Mouse (Mus musculus): Measurements from ENCODE around the gene Cabp7. TPM values are rescaled to one million over a fixed set of nuclear protein-coding genes. Genes with fewer than 3 reads are reported as not detected.

Gene Cabp7
- polyA plus RNA-seq, 1 experiment from 2014 or later = 5.1 TPM

DNA sequence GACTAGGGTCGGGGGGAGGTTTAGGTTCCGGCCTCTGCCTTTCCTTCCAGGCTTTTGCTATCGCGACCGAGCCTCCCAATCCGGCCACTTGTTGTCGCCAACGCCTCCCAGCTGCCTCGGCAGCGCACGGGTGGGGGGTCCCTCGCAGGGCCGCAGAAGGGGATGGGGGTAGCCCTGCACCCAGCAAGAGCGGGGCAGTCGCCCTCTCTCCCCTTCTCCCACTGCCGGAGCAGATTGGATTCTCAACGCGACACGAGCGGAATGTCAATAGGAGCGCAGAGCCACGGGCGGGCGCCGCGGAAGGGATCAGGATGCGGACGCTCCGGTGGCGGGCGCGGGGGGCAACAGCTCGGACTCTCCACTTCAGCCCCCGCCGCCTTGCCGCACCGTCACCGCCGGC, 609 bp downstream of the Cabp7 start:
- H3K9me3 ChIP-seq = no peaks in the 10 kb centered on the region
- H3K36me3 ChIP-seq = no peaks in the 10 kb centered on the region
- H3K9ac ChIP-seq = peak overlapping the region; percentile 58
- no peak overlapping the region for H3K27ac ChIP-seq
- 0 out of 2 replicates have a peak, but pooled peaks have one; percentile 26 for ATAC-seq (ENCODE audit: low FRiP score, low read depth)
- H3K4me1 ChIP-seq = peaks cover 46% of the 10 kb centered on the region
- peaks cover 71% of the 10 kb centered on the region for H3K27me3 ChIP-seq (replicated peaks)
- H3K4me3 ChIP-seq = peak overlapping the region; percentile 66
- under 1% methylated on average over 39 of the region's 39 CpGs for WGBS
- peak overlapping the region; percentile 98 for H3K4me2 ChIP-seq (replicated peaks)

GRCm38 (mm10) chr11:4744691-4745090, 1.9 kb downstream of the Cabp7 start:
- peak overlapping the region; percentile 98 for H3K4me2 ChIP-seq (replicated peaks)
- 70% methylated on average over 6 of the region's 6 CpGs for WGBS
- no peak for ATAC-seq (ENCODE audit: low FRiP score, low read depth)
- no peak overlapping the region; the same call in 1 of the 2 replicates for H3K4me3 ChIP-seq
- no peak overlapping the region for H3K27ac ChIP-seq
- no peak overlapping the region for H3K9ac ChIP-seq
- no peaks in the 10 kb centered on the region for H3K36me3 ChIP-seq
- peaks cover 37% of the 10 kb centered on the region for H3K4me1 ChIP-seq
- H3K27me3 ChIP-seq (replicated peaks) = peaks cover 62% of the 10 kb centered on the region
- H3K9me3 ChIP-seq = no peaks in the 10 kb centered on the region

DNA sequence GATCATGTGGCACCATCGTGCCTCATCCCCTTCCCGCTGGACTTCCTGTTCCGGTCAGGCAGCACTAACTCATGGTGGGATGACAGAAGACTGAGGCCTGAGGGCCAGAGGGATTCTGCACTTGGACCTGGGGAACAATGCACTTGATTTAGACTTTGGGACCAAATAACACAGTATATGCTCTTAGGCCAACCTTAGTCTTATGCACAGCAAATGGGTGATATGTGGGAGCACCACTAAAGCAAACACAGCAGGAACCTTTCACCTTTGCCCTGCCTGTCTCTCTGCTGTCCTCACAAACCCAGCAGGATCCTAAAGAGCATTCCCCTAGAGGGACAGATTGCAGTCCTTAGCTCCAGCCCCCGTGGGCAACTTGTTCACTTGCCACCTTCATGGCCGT, 5.8 kb downstream of the Cabp7 start:
- no peak overlapping the region for H3K4me2 ChIP-seq (replicated peaks)
- H3K4me1 ChIP-seq = peaks cover 12% of the 10 kb centered on the region
- H3K27ac ChIP-seq = no peak overlapping the region
- peaks cover 24% of the 10 kb centered on the region for H3K27me3 ChIP-seq (replicated peaks)
- no peaks in the 10 kb centered on the region for H3K9me3 ChIP-seq
- peaks cover 8% of the 10 kb centered on the region; the same call in 1 of the 2 replicates for H3K36me3 ChIP-seq
- no peak for ATAC-seq (ENCODE audit: low FRiP score, low read depth)
- no peak overlapping the region for H3K9ac ChIP-seq
- WGBS = 51% methylated on average over 5 of the region's 5 CpGs
- H3K4me3 ChIP-seq = no peak overlapping the region

DNA sequence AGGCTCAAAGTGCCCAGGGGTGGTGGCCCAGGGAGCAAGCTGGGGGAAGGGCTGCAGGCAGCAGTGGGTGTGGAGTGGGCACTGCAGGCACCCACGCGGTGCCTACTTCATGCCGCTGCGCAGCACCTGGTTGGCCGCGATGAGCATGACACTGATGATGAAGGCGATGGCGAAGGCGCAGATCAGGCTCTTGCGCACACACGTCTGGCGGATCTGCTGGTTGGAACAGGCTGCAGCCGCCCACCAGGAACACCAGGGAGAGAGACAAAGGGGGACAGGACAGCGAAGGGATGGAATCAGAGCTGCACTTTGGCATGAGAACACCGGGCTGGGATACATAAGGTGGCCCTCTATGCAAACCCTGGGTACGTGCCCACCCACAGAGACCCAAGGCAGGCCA, 7.9 kb downstream of the Cabp7 start:
- Histone ChIP-seq H3K4me1 (peaks cover 7% of the 10 kb centered on the region), H3K9me3 (no peaks in the 10 kb centered on the region), H3K9ac (no peak overlapping the region), H3K4me3 (no peak overlapping the region), H3K36me3 (peaks cover 8% of the 10 kb centered on the region; the same call in 1 of the 2 replicates), H3K4me2 (replicated peaks) (no peak overlapping the region), H3K27ac (no peak overlapping the region), H3K27me3 (replicated peaks) (peaks cover 4% of the 10 kb centered on the region)
- WGBS = 95% methylated on average over 16 of the region's 16 CpGs
- ATAC-seq (ENCODE audit: low FRiP score, low read depth) = no peak

GRCm38 (mm10) chr11:4737682-4738081, 8.9 kb downstream of the Cabp7 start:
- H3K36me3 ChIP-seq = peaks cover 8% of the 10 kb centered on the region; the same call in 1 of the 2 replicates
- no peak for ATAC-seq (ENCODE audit: low FRiP score, low read depth)
- H3K27me3 ChIP-seq (replicated peaks) = no peaks in the 10 kb centered on the region; the same call in 1 of the 2 replicates
- H3K4me1 ChIP-seq = peaks cover 7% of the 10 kb centered on the region
- H3K9ac ChIP-seq = no peak overlapping the region
- H3K4me3 ChIP-seq = no peak overlapping the region
- 80% methylated on average over 10 of the region's 10 CpGs for WGBS
- H3K27ac ChIP-seq = no peak overlapping the region
- H3K4me2 ChIP-seq (replicated peaks) = no peak overlapping the region
- no peaks in the 10 kb centered on the region for H3K9me3 ChIP-seq

GRCm38 (mm10) chr11:4736355-4736754, 10.2 kb downstream of the Cabp7 start:
- H3K27ac ChIP-seq = no peak overlapping the region
- no peak overlapping the region for H3K4me2 ChIP-seq (replicated peaks)
- 47% methylated on average over 6 of the region's 6 CpGs for WGBS
- no peaks in the 10 kb centered on the region for H3K9me3 ChIP-seq
- ATAC-seq (ENCODE audit: low FRiP score, low read depth) = no peak
- H3K4me3 ChIP-seq = no peak overlapping the region
- peaks cover 14% of the 10 kb centered on the region for H3K4me1 ChIP-seq
- H3K27me3 ChIP-seq (replicated peaks) = no peaks in the 10 kb centered on the region
- peaks cover 8% of the 10 kb centered on the region; the same call in 1 of the 2 replicates for H3K36me3 ChIP-seq
- H3K9ac ChIP-seq = no peak overlapping the region

- Histone ChIP-seq H3K4me1 (peaks cover 14% of the 10 kb centered on the region), H3K27ac (no peak overlapping the region), H3K9ac (no peak overlapping the region), H3K9me3 (no peaks in the 10 kb centered on the region), H3K4me3 (no peak overlapping the region), H3K4me2 (replicated peaks) (no peak overlapping the region), H3K27me3 (replicated peaks) (no peaks in the 10 kb centered on the region), H3K36me3 (peaks cover 8% of the 10 kb centered on the region; the same call in 1 of the 2 replicates)
- WGBS = 37% methylated on average over 12 of the region's 12 CpGs
- no peak; the same call in 1 of the 2 replicates for ATAC-seq (ENCODE audit: low FRiP score, low read depth)
Observed at GRCm38 (mm10) chr11:4734179-4734578, 12.4 kb downstream of the Cabp7 start.

GRCm38 (mm10) chr11:4731781-4732180, 14.8 kb downstream of the Cabp7 start:
- no peak for ATAC-seq (ENCODE audit: low FRiP score, low read depth)
- H3K4me1 ChIP-seq = peaks cover 14% of the 10 kb centered on the region
- 64% methylated on average over 7 of the region's 7 CpGs for WGBS
- H3K4me2 ChIP-seq (replicated peaks) = no peak overlapping the region
- H3K4me3 ChIP-seq = no peak overlapping the region
- no peaks in the 10 kb centered on the region for H3K27me3 ChIP-seq (replicated peaks)
- no peak overlapping the region for H3K9ac ChIP-seq
- no peaks in the 10 kb centered on the region for H3K9me3 ChIP-seq
- H3K27ac ChIP-seq = no peak overlapping the region
- H3K36me3 ChIP-seq = peaks cover under 1% of the 10 kb centered on the region

DNA sequence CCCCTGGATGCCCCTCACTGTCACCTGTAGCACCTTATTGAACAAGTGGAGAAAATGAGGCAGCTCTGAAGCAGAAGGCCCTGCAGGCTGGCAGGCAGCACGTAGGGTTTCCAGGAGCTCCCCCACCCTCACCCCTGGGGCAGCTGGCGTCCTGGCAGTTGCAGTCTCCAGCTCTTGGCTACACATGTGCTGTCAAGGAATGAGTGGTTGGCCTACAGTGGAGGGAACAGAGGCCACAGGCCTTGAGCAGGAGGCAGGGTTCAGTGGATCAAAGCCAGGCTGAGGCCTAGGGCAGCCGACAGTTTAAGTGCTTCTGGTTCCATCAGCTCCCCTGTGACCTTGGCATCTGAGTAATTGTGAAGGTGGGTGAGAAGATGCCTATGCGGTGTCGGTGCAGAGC, 15.7 kb downstream of the Cabp7 start:
- Histone ChIP-seq H3K4me1 (peaks cover 14% of the 10 kb centered on the region), H3K9ac (no peak overlapping the region), H3K4me2 (replicated peaks) (no peak overlapping the region), H3K27me3 (replicated peaks) (no peaks in the 10 kb centered on the region), H3K4me3 (no peak overlapping the region), H3K9me3 (no peaks in the 10 kb centered on the region), H3K27ac (no peak overlapping the region), H3K36me3 (peaks cover 8% of the 10 kb centered on the region)
- ATAC-seq (ENCODE audit: low FRiP score, low read depth) = no peak
- WGBS = 81% methylated on average over 5 of the region's 5 CpGs

GRCm38 (mm10) chr11:4730096-4730495, 16.5 kb downstream of the Cabp7 start:
- 81% methylated on average over 6 of the region's 6 CpGs for WGBS
- Histone ChIP-seq H3K27me3 (replicated peaks) (no peaks in the 10 kb centered on the region), H3K4me1 (peaks cover 8% of the 10 kb centered on the region), H3K36me3 (peaks cover 15% of the 10 kb centered on the region), H3K9ac (no peak overlapping the region), H3K9me3 (no peaks in the 10 kb centered on the region), H3K27ac (no peak overlapping the region), H3K4me3 (no peak overlapping the region), H3K4me2 (replicated peaks) (no peak overlapping the region)
- ATAC-seq (ENCODE audit: low FRiP score, low read depth) = no peak

DNA sequence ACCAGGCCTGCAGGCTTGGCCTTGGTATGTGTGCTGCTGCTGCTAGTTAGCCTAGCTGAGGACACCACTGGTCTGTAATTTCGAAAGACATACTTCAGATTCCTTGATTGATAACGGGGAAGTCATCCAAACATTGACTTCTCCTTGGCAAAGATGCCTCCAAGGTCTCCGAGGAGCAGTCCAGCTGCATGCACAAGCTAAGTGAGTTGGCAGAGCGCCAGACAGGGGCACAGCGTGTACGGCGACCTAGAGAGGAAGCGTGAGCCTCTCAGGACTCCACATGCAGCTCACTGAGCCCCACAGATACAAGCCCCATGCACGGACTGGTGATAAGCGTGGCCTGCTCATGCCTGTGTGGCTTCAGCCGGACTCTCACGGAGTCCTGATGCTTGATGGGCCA, 17.0 kb downstream of the Cabp7 start:
- H3K27ac ChIP-seq = no peak overlapping the region
- H3K27me3 ChIP-seq (replicated peaks) = no peaks in the 10 kb centered on the region
- no peak for ATAC-seq (ENCODE audit: low FRiP score, low read depth)
- peaks cover 6% of the 10 kb centered on the region; the same call in 1 of the 2 replicates for H3K4me1 ChIP-seq
- H3K4me2 ChIP-seq (replicated peaks) = no peak overlapping the region
- 66% methylated on average over 12 of the region's 12 CpGs for WGBS
- H3K9me3 ChIP-seq = no peaks in the 10 kb centered on the region
- H3K36me3 ChIP-seq = peaks cover 20% of the 10 kb centered on the region
- no peak overlapping the region for H3K9ac ChIP-seq
- H3K4me3 ChIP-seq = no peak overlapping the region

DNA sequence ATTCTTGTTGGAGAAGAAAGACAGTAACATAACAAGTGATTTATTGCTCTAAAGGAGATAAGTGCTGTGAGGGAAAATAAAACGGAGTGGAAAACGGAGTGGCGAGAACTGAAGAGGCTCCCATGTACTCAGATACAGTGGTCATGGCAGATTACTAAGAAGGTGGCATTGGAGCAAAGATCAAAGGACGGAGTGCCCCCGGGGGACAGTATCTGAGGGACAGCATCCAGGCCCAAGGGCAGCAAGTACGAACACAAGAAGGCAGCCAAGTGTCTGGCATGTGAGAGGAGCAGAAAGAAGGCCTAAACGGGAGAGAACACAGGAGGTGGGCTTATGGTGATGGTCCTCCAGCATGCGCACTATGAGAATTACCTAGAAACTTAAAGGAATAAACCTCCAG, 24.9 kb downstream of the Cabp7 start:
- H3K4me3 ChIP-seq = no peak overlapping the region
- H3K9me3 ChIP-seq = no peaks in the 10 kb centered on the region
- 69% methylated on average over 8 of the region's 8 CpGs for WGBS
- H3K4me1 ChIP-seq = peaks cover 11% of the 10 kb centered on the region
- no peak overlapping the region for H3K4me2 ChIP-seq (replicated peaks)
- ATAC-seq (ENCODE audit: low FRiP score, low read depth) = no peak
- H3K27ac ChIP-seq = no peak overlapping the region
- H3K9ac ChIP-seq = no peak overlapping the region
- H3K27me3 ChIP-seq (replicated peaks) = no peaks in the 10 kb centered on the region
- H3K36me3 ChIP-seq = peaks cover 36% of the 10 kb centered on the region

DNA sequence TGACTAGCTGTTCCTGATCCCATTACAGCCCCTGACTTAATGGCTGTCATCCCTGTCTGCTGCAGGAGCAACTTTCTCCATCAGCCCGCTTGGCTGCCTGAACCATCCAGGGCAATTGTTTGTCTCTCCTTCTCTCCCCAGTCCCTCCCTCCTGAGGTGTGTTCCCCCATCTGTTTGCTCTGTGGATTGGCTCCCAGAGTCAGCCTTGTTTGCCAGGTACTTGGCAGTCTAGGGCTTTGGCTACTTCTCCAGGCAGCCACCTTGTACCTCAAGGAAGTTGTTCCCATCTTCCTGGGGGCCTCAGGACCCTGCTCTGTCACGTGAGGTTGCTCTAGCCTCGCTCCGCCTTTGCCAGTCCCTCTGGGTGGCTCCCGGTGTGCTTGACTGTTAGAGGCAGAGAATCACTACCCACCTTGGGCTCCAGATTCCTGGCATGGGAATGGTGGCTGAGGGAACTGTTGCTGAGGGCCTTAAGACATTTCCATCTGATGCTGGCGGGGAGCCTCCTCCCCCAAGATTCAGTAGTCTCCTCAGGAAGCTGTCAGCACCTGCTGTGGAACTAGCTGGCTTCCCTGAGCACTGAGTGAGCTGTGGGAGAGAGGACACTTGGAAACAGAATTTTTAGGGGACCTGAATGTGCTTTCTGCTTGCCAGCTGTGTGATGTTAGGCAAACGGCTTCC, 25.5 kb downstream of the Cabp7 start:
- WGBS = 40% methylated on average over 7 of the region's 7 CpGs
- ATAC-seq (ENCODE audit: low FRiP score, low read depth) = no peak
- Histone ChIP-seq H3K9ac (no peak overlapping the region), H3K27ac (no peak overlapping the region), H3K36me3 (peaks cover 29% of the 10 kb centered on the region), H3K27me3 (replicated peaks) (no peaks in the 10 kb centered on the region), H3K4me3 (no peak overlapping the region), H3K4me1 (peaks cover 11% of the 10 kb centered on the region), H3K4me2 (replicated peaks) (no peak overlapping the region), H3K9me3 (no peaks in the 10 kb centered on the region)
